Mouse (Mus musculus) adipocyte (in vitro differentiated cells): ENCODE data around the gene Col12a1.
"Not testable (repeated sequence)": the region's sequence is repeated elsewhere in the genome, so short reads cannot be mapped to it uniquely, and the experiment has no call there.

ENCODE experiments used
- DNase-seq: peaks from one replicate; pipeline ENCODE4 v3.0.0-alpha.2; 2016; ENCODE audit warnings: low spot score

Gene Col12a1

DNA sequence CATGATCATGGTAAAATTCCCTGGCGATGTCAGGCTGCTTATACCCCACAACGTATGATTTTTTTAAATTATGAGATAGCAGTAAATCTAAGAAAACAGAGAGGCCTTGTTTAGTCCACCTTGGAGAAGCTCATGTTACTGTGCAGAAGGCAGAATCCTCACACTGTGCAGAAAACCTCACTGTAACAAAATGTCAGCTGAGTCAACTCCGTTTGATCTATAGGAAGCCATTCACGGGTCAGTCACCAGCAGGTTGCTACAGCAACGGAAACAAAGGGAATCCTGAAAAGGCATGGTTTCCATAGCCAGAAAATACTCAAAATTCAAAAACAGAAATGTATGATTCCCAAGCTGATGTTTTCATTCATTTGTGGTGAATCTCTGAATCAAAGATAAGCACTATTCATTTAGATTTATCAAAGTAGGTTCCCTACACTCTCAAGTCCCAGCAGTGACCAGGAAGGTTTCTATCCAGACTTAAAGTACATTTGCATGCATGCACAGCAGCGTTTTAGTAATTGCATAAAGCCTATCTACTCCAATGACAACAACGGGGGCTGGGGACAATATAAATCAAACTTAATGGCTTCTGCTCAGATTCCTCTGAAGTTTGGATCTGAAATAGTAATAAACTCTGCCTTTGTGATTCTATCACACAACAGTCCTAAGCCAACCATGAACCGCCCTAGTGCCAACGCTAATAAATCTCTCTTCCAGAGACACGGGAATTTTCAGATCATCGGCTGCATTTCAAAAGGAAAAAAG, 28.7 kb downstream of the Col12a1 start:
- no peak for DNase-seq

DNA sequence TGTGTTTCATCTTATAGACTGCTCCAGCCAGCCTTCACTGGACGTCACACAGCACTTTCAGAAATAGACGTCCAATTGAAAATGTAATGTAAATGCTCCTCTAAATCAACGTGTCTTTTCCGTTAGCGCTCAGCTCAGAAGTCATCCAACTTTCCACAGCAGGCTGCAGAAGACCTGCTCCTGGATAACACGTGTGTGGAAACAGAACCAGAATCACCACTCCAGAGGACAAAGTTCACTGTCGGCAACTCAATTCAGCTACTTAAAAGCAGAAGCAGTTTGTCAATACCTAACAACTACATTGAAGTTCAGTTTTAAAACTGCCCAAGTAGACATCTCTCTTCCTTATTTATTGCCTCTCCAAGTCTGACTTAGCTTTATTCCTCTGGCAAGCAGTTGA, 29.3 kb downstream of the Col12a1 start:
- DNase-seq = no peak

DNA sequence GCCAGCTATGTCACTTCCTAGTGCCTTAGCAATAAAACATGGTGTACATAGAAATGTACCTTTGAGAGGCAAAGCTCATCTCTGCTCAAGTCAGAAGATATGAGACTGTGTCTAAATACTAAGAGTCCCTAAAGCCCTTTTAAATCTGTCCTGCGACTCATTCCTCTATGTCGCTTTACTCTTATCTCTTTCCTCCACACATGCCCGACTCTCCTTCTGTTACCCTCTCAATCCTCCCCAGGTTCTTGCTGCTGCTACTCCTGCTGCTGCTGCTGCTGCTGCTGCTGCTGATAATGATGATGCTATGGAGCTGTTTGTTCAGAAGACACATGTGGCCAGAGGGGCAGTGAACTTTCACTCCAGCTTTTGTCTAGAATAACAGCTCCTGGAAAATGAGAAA, 31.4 kb downstream of the Col12a1 start:
- DNase-seq = no peak

DNA sequence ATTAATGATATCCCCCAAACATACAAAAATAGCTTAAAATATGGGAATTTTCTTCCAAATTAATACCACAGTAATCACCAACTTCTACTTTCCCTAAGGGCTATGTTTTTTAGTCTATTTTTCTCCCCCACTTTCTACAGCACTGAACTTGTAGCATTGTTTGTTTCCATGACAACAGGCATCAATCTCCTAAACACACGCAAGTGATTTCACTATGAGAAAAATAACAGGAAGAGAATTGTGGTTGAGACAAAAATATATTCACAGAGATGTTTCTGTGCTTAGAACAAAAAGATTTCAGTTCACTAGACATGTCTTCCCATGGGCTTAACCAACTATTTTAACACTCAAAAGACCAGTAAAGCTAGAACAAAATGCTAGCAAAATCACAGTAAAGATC, 32.6 kb downstream of the Col12a1 start:
- DNase-seq = no peak

DNA sequence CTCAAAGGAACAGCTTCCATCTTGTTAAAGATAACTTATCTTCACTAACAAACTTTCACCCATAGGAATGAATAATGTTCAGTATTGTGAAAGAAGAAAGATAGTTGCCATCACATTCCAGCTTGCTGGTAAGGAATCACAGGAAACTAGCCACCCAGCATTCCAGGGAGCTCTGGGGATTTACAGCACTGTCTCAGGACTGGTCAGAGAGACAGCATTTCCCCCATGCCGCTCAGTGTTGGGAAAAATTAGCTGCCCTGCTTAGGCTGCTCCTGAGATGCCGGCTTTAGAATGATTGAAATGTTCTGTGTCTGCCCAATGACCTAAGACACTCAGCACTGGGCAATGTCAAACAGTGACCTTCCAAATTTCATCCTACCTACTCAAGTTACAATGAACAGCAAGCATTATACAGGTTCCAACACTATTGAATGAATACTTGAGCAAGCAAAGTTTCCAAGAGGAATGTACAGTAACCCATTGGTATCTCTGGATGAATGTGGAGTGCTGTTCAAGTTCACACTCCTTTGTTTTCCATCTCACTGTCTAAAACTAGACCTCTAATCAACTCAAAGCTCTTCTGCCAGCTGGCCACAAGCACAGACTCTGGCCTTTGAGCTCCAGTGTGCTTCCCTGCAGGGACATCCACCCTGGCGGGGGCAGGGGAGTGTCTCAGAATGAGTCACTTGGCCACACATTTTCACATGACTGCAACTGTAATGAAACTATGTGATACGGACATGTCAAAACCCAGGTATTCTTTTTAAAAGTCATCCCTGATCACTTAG, 38.0 kb downstream of the Col12a1 start:
- peak; percentile 42 for DNase-seq

GRCm38 (mm10) chr9:79668806-79669205, 49.8 kb downstream of the Col12a1 start:
- not testable (repeated sequence) for DNase-seq

DNA sequence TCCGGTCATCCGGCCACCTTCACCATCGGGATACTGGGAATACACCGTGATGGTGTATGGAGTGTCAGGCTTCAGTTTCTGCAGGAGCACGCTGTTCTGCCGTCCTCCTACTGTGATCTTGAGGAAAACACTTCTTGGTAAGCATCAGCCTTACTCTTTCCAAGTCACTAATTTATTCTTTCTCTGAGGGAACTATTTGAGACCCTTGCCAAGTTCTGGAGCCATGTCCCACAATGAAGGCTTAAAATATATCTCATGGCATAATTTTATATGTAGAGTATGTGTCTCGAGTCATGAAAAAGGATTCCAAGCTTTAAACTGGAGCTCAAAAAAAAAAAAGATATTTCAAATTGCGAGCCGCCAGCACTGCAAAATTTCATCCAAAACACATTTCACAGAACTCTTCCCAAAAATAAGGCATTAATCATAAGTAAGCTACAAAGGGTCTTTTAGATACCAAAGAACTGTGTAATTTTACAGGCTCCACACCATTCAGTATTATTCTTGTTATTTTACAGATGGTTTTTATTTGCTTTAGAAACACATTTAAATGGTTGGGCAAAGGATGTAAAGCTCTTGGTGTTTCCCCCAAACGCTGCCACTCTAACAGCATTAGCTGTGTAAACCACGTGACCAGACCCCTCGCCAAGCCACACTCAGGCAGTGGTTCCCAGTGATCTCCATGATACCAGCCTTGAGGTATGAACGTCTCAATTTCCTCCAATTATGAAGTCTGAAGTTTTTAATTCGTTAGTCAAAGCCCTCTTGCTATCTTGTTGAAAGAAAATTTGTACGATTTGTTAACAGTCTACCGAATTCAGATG, 65.1 kb downstream of the Col12a1 start:
- DNase-seq = no peak

GRCm38 (mm10) chr9:79648587-79648986, 70.0 kb downstream of the Col12a1 start:
- peak; percentile 37 for DNase-seq

- peak; percentile 72 for DNase-seq
Measured at GRCm38 (mm10) chr9:79645757-79646156, 72.9 kb downstream of the Col12a1 start.

DNA sequence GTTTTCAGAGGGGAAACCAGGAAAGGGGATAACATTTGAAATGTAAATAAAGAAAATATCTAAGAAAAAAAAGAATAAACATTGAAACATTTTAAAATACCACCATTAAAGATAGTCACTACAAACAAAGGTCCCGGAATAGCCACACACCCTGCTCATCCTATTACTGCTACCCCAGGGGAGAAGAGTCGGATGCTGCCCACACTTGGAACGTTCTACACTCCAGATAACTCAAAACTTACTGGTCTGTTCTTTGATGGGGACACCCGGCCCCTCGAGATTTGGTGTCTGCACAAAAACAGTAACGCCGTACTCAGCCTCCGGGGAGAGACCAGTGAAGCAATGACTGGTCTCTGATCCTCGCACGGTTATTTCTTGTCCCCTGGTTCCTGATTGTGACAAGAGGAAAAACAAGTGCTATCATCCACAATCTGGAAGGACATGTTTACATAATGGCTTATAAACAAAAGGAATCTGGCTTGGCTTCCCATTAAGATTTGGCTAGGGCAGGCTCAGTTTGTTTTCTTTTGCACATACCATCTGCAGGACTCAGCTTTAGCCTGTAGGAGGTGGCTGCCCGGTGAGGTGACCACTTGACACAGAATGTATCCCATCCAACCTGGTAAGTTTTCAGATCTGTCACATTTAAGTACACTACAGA, 79.1 kb downstream of the Col12a1 start:
- DNase-seq = no peak

DNA sequence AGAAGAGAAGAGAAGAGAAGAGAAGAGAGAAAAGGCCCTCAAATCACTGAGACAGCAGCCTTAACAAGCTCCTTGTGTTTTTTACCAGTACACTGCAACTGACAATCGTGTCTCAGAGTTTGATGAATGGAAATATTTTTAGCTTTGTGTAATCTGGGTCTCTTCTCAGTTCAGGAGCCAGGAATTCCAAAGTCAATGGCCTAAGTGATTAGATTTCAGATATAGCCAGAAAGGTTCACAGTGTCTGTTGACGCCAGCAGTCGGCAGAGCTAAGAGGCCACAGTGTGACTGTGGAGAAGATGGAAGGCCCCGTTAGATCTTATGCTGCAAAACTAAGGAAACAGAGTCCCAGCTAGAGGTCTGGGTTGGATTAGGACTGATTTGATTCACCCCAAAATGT, 80.8 kb downstream of the Col12a1 start:
- no peak for DNase-seq

DNA sequence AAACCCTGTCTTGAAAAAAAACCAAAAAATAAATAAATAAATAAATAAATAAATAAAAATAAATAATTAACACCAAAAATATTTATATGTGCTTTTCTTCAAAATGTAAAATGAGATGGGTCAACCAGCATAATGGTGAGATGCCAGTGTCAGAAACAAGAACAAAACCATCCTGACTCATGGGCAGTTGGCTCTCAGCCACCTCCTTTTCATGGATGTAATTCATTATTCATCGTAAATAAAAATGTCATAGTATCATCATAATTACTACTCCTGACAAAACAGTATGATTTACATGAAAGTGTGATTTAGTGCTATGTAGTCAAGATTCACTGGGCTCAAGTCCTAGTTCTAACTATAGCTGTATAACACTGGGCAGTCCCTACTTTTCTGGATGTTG, 84.6 kb downstream of the Col12a1 start:
- DNase-seq = no peak

- no peak for DNase-seq
Measured at GRCm38 (mm10) chr9:79631186-79631585, 87.4 kb downstream of the Col12a1 start.

- DNase-seq = no peak
Measured at GRCm38 (mm10) chr9:79618839-79619597, 99.6 kb downstream of the Col12a1 start.

- DNase-seq = peak; percentile 54
Measured at GRCm38 (mm10) chr9:79617336-79617735, 101.3 kb downstream of the Col12a1 start.

DNA sequence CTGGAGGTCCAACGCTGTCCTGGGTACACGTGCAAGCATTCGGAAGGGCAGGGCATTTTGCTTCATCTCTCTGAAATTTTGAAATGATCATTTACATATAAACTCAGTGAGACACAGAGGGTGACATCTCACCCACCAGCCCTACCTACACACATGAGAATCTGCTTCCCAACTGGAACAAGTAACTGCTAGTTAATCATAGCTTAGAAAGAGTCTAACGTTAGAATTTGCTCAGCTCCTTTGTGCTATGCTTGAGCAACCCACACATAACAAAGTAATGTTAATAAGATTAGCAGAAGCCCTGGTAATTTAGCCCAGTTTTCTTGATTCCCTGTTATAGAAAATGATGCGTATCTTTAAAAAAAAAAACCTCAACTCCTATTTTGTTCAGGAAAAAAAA, 102.6 kb downstream of the Col12a1 start:
- no peak for DNase-seq

DNA sequence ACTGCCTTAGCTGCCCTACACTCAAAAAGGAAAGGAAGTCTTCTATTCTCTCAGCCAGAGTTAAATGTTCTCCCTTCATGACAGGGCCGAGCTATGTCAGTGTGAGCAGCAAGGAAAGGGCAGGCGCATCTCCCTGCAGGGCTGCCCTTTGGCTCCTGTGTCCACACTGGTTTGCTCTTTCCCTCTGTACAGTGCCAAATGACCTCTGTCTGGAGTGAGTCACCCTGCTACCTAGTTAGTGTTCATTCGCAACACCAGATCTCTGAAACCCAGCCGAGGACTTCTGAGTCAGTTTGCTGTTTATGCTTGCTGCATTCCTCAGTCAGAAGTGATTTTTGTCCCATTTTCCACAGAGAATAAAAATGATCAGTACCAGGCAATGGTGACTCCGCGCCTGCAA, 108.3 kb downstream of the Col12a1 start:
- DNase-seq = peak; percentile 92

DNA sequence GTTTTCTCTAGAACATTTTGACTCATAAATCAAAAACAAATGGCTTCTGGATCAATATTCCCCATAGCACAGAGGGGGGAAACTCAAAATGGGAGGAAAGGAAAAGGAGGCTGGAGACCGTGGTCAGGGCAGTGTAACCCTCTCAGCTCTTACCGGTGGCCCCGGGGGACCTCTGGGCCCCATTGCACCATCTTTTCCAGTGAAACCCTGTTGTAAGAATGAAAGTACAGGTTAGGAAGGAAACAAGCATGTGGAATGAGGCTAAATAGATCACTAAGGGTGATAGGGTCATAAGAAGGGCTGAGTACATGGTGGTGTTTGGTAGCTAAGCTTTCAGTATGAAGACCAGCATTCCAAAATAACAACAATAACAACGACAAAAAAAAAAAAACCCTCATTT, 109.0 kb downstream of the Col12a1 start:
- DNase-seq = peak; percentile 34

DNA sequence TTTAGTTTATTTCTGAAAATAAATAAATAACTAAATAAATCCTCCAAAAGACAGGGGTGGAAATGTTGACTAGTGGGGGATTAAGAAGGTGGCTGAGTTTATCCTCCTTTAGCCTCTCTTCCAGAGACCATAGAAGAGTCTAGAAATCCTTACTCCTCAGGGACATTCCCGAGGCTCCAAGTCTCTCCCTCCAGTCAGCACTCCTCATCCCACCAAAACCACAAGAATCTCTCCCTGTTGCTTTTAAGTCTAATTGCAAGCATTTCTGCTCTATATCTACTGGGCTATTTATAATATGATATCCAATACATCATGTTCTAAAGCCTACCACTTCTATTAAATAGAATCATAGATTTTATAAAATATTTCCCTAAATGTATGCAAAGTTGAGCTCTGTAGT, 109.8 kb downstream of the Col12a1 start:
- DNase-seq = no peak

- peak; percentile 33 for DNase-seq
Measured at GRCm38 (mm10) chr9:79608062-79608531, 110.5 kb downstream of the Col12a1 start.

DNA sequence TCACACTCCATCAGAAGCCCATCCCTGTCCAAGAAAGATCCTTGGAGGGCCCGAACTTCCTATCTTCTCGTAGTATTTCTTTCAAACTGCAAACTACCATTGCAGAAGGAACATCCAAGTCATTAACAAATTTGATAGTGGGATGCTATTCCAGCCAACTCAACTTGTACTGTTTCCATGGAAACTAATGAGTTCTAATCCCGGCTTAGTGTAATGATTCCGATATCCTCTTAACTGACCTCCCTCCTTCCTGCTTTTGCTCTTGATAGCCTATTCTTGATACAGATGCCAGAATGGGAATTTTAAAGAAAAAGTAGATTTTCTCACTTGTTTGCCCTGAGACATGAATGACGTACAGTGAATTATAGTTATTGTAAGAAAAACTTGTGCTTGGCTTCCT, 112.5 kb downstream of the Col12a1 start:
- DNase-seq = no peak
